Mouse (Mus musculus) MEL (cell line): ENCODE measurements around the gene Lrpprc. TPM values are rescaled to one million over a fixed set of nuclear protein-coding genes. Genes with fewer than 3 reads are reported as not detected.

ENCODE experiments used
- DNase-seq: peaks from one replicate; pipeline ENCODE4 v3.0.0; 2011; ENCODE audit warnings: low read depth, low spot score
- H3K27ac ChIP-seq: 2 replicates; pipeline ENCODE4 v1.5.1; 2012; ENCODE audit warnings: low read depth, mild to moderate bottlenecking, control low read depth, low read length, moderate library complexity; ENCODE audit not compliant: control insufficient read depth
- H3K27me3 ChIP-seq, 2 experiments: fragments of 150-350 bp in 1 of 2; sonication (generic) in 1 of 2; 2 replicates each; pipeline ENCODE4 v1.6.1; 2012; ENCODE audit warnings: low read length in 2 of 2, mild to moderate bottlenecking in 2 of 2, improper control_type of control experiment in 1 of 2, moderate library complexity in 1 of 2; ENCODE audit not compliant: insufficient read depth in 2 of 2, control insufficient read depth in 1 of 2
- H3K36me3 ChIP-seq, 2 experiments: 2 replicates each; pipeline ENCODE4 v1.6.1; 2012 to 2014; ENCODE audit warnings: low read length in 2 of 2, improper control_type of control experiment in 1 of 2, inconsistent platforms in 1 of 2, mild to moderate bottlenecking in 1 of 2; ENCODE audit not compliant: insufficient read depth in 2 of 2, control insufficient read depth in 1 of 2
- H3K4me1 ChIP-seq, 2 experiments: fragments of 150-350 bp in 1 of 2; sonication (generic) in 1 of 2; 2 replicates each; pipeline ENCODE4 v1.6.1; 2012; ENCODE audit warnings: low read length in 2 of 2, improper control_type of control experiment in 1 of 2, mild to moderate bottlenecking in 1 of 2; ENCODE audit not compliant: insufficient read depth in 2 of 2, control insufficient read depth in 1 of 2
- H3K4me3 ChIP-seq, 2 experiments: fragments of 150-350 bp in 1 of 2; sonication (generic) in 1 of 2; 2 replicates each; pipeline ENCODE4 v1.5.1; 2012; ENCODE audit warnings: low read depth in 2 of 2, low read length in 2 of 2, mild to moderate bottlenecking in 2 of 2, moderate library complexity in 2 of 2, control low read depth in 1 of 2, improper control_type of control experiment in 1 of 2; ENCODE audit not compliant: control insufficient read depth in 1 of 2, insufficient read depth in 1 of 2
- H3K79me2 ChIP-seq: 2 replicates; pipeline ENCODE4 v1.6.1; 2012; ENCODE audit warnings: mild to moderate bottlenecking, low read length, moderate library complexity; ENCODE audit not compliant: control insufficient read depth, poor library complexity, insufficient read depth
- H3K9ac ChIP-seq: 2 replicates; pipeline ENCODE4 v1.6.1; 2012; ENCODE audit warnings: low read depth, mild to moderate bottlenecking, control low read depth, low read length, moderate library complexity; ENCODE audit not compliant: control insufficient read depth, poor library complexity, severe bottlenecking
- H3K9me3 ChIP-seq: fragments of 150-350 bp; sonication (generic); replicated peaks from 2 replicates; pipeline ENCODE4 v1.6.1; 2012; ENCODE audit warnings: mild to moderate bottlenecking, low read length, improper control_type of control experiment, moderate library complexity; ENCODE audit not compliant: insufficient read depth
- CTCF ChIP-seq, 3 experiments: IDR thresholded peaks in 2 of 3; conservative IDR thresholded peaks in 1 of 3; 2 replicates each; pipeline ENCODE4 v1.5.1; 2011 to 2012; ENCODE audit warnings: low read length in 3 of 3, low read depth in 2 of 3, mild to moderate bottlenecking in 2 of 3, improper control_type of control experiment in 1 of 3, inconsistent platforms in 1 of 3, mixed read lengths in 1 of 3, moderate library complexity in 1 of 3; ENCODE audit not compliant: control insufficient read depth in 1 of 3, insufficient read depth in 1 of 3, poor library complexity in 1 of 3, severe bottlenecking in 1 of 3
- EP300 ChIP-seq, 2 experiments: IDR thresholded peaks; 2 replicates each; pipeline ENCODE4 v1.6.1; 2011; ENCODE audit warnings: improper control_type of control experiment in 2 of 2, low read length in 2 of 2, low read depth in 1 of 2, mild to moderate bottlenecking in 1 of 2
- ETS1 ChIP-seq: IDR thresholded peaks from 2 replicates; pipeline ENCODE4 v1.6.1; 2012; ENCODE audit warnings: low read depth, mild to moderate bottlenecking, inconsistent platforms, low read length, improper control_type of control experiment, moderate library complexity
- GATA1 ChIP-seq: IDR thresholded peaks from 2 replicates; pipeline ENCODE4 v1.6.1; 2011; ENCODE audit warnings: low read depth, low read length, improper control_type of control experiment
- JUND ChIP-seq: IDR thresholded peaks from 2 replicates; pipeline ENCODE4 v1.6.1; 2011; ENCODE audit warnings: low read depth, mild to moderate bottlenecking, improper control_type of control experiment, low read length
- MAX ChIP-seq: IDR thresholded peaks from 2 replicates; pipeline ENCODE4 v1.6.1; 2011; ENCODE audit warnings: low read length, improper control_type of control experiment
- MEF2A ChIP-seq: IDR thresholded peaks from 2 replicates; pipeline ENCODE4 v1.6.1; 2014; ENCODE audit warnings: low read depth, mild to moderate bottlenecking, inconsistent platforms, low read length, improper control_type of control experiment; ENCODE audit not compliant: poor library complexity, insufficient replicate concordance, severe bottlenecking; ENCODE audit errors: extremely low read depth
- MXI1 ChIP-seq: IDR thresholded peaks from 2 replicates; pipeline ENCODE4 v1.6.1; 2011; ENCODE audit warnings: mild to moderate bottlenecking, low read depth, low read length, improper control_type of control experiment
- MYB ChIP-seq: IDR thresholded peaks from 2 replicates; pipeline ENCODE4 v1.6.1; 2011; ENCODE audit warnings: mild to moderate bottlenecking, low read depth, low read length, improper control_type of control experiment
- NELFE ChIP-seq: IDR thresholded peaks from 2 replicates; pipeline ENCODE4 v1.6.1; 2011; ENCODE audit warnings: low read depth, low read length, improper control_type of control experiment
- RAD21 ChIP-seq: IDR thresholded peaks from 2 replicates; pipeline ENCODE4 v1.6.1; 2011; ENCODE audit warnings: mild to moderate bottlenecking, low read depth, low read length, improper control_type of control experiment
- RCOR1 ChIP-seq: IDR thresholded peaks from 2 replicates; pipeline ENCODE4 v1.6.1; 2012; ENCODE audit warnings: low read depth, mild to moderate bottlenecking, inconsistent platforms, low read length, improper control_type of control experiment
- SIN3A ChIP-seq: IDR thresholded peaks from 2 replicates; pipeline ENCODE4 v1.6.1; 2012; ENCODE audit warnings: low read length, improper control_type of control experiment, inconsistent platforms
- TAL1 ChIP-seq: IDR thresholded peaks from 2 replicates; pipeline ENCODE4 v1.6.1; 2012; ENCODE audit warnings: mild to moderate bottlenecking, inconsistent platforms, low read length, moderate library complexity, mixed read lengths
- TBP ChIP-seq: IDR thresholded peaks from 2 replicates; pipeline ENCODE4 v1.8.0; 2011; ENCODE audit warnings: low read depth, low read length, improper control_type of control experiment
- TCF12 ChIP-seq: IDR thresholded peaks from 2 replicates; pipeline ENCODE4 v1.6.1; 2014; ENCODE audit warnings: low read depth, mild to moderate bottlenecking, inconsistent platforms, low read length, improper control_type of control experiment, moderate library complexity
- USF1 ChIP-seq: IDR thresholded peaks from 2 replicates; pipeline ENCODE4 v1.6.1; 2014; ENCODE audit warnings: low read depth, mild to moderate bottlenecking, inconsistent platforms, low read length, improper control_type of control experiment, moderate library complexity
- USF2 ChIP-seq, 2 experiments: IDR thresholded peaks; 2 replicates each; pipeline ENCODE4 v1.6.1; 2011 to 2012; ENCODE audit warnings: improper control_type of control experiment in 2 of 2, low read length in 2 of 2, borderline replicate concordance in 1 of 2, inconsistent platforms in 1 of 2, low read depth in 1 of 2, mild to moderate bottlenecking in 1 of 2; ENCODE audit not compliant: insufficient read depth in 1 of 2
- ZMIZ1 ChIP-seq: IDR thresholded peaks from 2 replicates; pipeline ENCODE4 v1.6.1; 2012; ENCODE audit warnings: low read depth, mild to moderate bottlenecking, inconsistent platforms, low read length, improper control_type of control experiment, moderate library complexity
- polyA plus RNA-seq, 2 experiments: library from polyadenylated mRNA; stranded (reverse) in 1 of 2; unstranded in 1 of 2; fragments of >175 nt in 1 of 2; fragments of >200 nt in 1 of 2; gene quantifications; 2 replicates each; pipeline versions ENCODE4 v1.2.1 to v1.2.4; 2012; ENCODE audit warnings: low replicate concordance in 2 of 2, low read depth in 1 of 2; ENCODE audit not compliant: insufficient read length in 2 of 2, insufficient read depth in 1 of 2, missing spikeins in 1 of 2
- total RNA-seq: library from RNA; depleted of rRNA; stranded (reverse); fragments of 300-350 nt; gene quantifications from 2 replicates; pipeline ENCODE4 v1.2.3, GENCODE M21; 2012

The Lrpprc gene
- total and polyA plus RNA-seq, 3 experiments = 82.6 to 204 (median 99.1) TPM

- no peak for DNase-seq
- peaks cover 21 to 27% of the 10 kb centered on the region in 2 experiments for H3K36me3 ChIP-seq
- H3K4me1 ChIP-seq = peaks cover 10 to 12% of the 10 kb centered on the region in 2 experiments
- no peak overlapping the region for H3K4me3 ChIP-seq
- H3K27ac ChIP-seq = no peak overlapping the region
- H3K27me3 ChIP-seq = no peaks in the 10 kb centered on the region
- TF ChIP-seq CTCF (IDR thresholded peaks at IDR 0.05 in 2 of 3, conservative IDR thresholded peaks at IDR 0.05 in 1 of 3; ENCODE audit: control insufficient read depth in 1 of 3, insufficient read depth in 1 of 3, low read depth in 2 of 3, low read length in 3 of 3, poor library complexity in 1 of 3, severe bottlenecking in 1 of 3) (no peak), ETS1 (no peak), TAL1 (no peak), MYB (no peak), JUND (no peak), EP300 (IDR thresholded peaks at IDR 0.05; ENCODE audit: low read depth in 1 of 2, low read length in 2 of 2) (no peak), USF1 (no peak), MXI1 (no peak), MAX (no peak), NELFE (no peak), RAD21 (no peak)
- H3K9ac ChIP-seq = no peak overlapping the region
- no peaks in the 10 kb centered on the region for H3K79me2 ChIP-seq
- H3K9me3 ChIP-seq = no peaks in the 10 kb centered on the region
These were observed 59.2 kb downstream of the Lrpprc start for GRCm38 (mm10) chr17:84731361-84731760.

- Histone ChIP-seq H3K36me3 (peaks cover 21 to 28% of the 10 kb centered on the region in 2 experiments), H3K27me3 (no peaks in the 10 kb centered on the region), H3K9ac (no peak overlapping the region), H3K4me3 (no peak overlapping the region), H3K9me3 (no peaks in the 10 kb centered on the region), H3K4me1 (peaks cover 10 to 12% of the 10 kb centered on the region in 2 experiments), H3K79me2 (no peaks in the 10 kb centered on the region), H3K27ac (no peak overlapping the region)
- DNase-seq = no peak
- TF ChIP-seq USF2 (IDR thresholded peaks at IDR 0.05; ENCODE audit: borderline replicate concordance in 1 of 2, insufficient read depth in 1 of 2, low read depth in 1 of 2, low read length in 2 of 2) = no peak
These were observed 61.4 kb downstream of the Lrpprc start for GRCm38 (mm10) chr17:84729140-84729539.

GRCm38 (mm10) chr17:84728201-84728911, 62.2 kb downstream of the Lrpprc start:
- no peak for TF ChIP-seq RCOR1
- TF ChIP-seq SIN3A = 0 out of 2 replicates have a peak, but pooled peaks have one; percentile 22
- no peak for TF ChIP-seq TBP
- TF ChIP-seq MEF2A = no peak
- TF ChIP-seq TCF12 = peak; percentile 84
- TF ChIP-seq ETS1 = peak; percentile 56
- TF ChIP-seq ZMIZ1 = no peak
- peak; percentile 83 for TF ChIP-seq GATA1
- TF ChIP-seq EP300 (IDR thresholded peaks at IDR 0.05; ENCODE audit: low read depth in 1 of 2, low read length in 2 of 2) = peak; percentile 59 to 71; a peak in 3 of 4 replicates
- H3K79me2 ChIP-seq = no peaks in the 10 kb centered on the region
- no peaks in the 10 kb centered on the region for H3K9me3 ChIP-seq
- H3K4me1 ChIP-seq = peaks cover 10 to 12% of the 10 kb centered on the region in 2 experiments
- H3K4me3 ChIP-seq = no peak overlapping the region
- no peaks in the 10 kb centered on the region for H3K27me3 ChIP-seq
- no peak overlapping the region for H3K27ac ChIP-seq
- H3K36me3 ChIP-seq = peaks cover 19 to 30% of the 10 kb centered on the region in 2 experiments
- DNase-seq = peak; percentile 55
- H3K9ac ChIP-seq = no peak overlapping the region
